Mouse (Mus musculus): ENCODE measurements around the gene Large1. TPM values are rescaled to one million over a fixed set of nuclear protein-coding genes. Genes with fewer than 3 reads are reported as not detected.

Gene Large1
- total and polyA plus RNA-seq, 3 experiments: not detected

GRCm38 (mm10) chr8:73302947-73303346 lies 50.4 kb downstream of the Large1 start:
- H3K4me1 ChIP-seq (ENCODE audit: control insufficient read depth in 1 of 2, insufficient read depth in 2 of 2): no peaks in the 10 kb centered on the region
- in situ Hi-C loops (cut with MboI; ENCODE audit: low pct_ligation_motif_present, low pct_unique_long_range_greater_than_20kb, low sequenced_read_pairs): no loop called here
- H3K27me3 ChIP-seq (replicated peaks): no peaks in the 10 kb centered on the region
- H3K4me2 ChIP-seq (ENCODE audit: insufficient read depth, low read depth, poor library complexity, severe bottlenecking): no peak overlapping the region
- H3K36me3 ChIP-seq (replicated peaks in 1 of 2; ENCODE audit: control insufficient read depth in 1 of 2, insufficient read depth in 1 of 2, low read length in 1 of 2): no peaks in the 10 kb centered on the region
- dilution Hi-C loops (cut with MboI; ENCODE audit: extremely low pct_ligation_motif_present, extremely low pct_unique_long_range_greater_than_20kb, low sequenced_read_pairs): no loop called here
- no peak overlapping the region for H3K27ac ChIP-seq (ENCODE audit: insufficient read depth, low read depth)
- TF ChIP-seq JUN (IDR thresholded peaks at IDR 0.05; ENCODE audit: insufficient read depth, low read depth, low read length) (no peak), MAX (IDR thresholded peaks at IDR 0.05; ENCODE audit: low read length) (no peak), CHD2 (IDR thresholded peaks at IDR 0.05; ENCODE audit: low read length) (no peak), ZMIZ1 (IDR thresholded peaks at IDR 0.05; ENCODE audit: low read depth, low read length) (no peak), TCF12 (IDR thresholded peaks at IDR 0.05; ENCODE audit: low read depth, low read length) (no peak), CHD1 (IDR thresholded peaks at IDR 0.05; ENCODE audit: low read depth, low read length) (no peak), NRF1 (IDR thresholded peaks at IDR 0.05; ENCODE audit: low read depth, low read length) (no peak), EP300 (IDR thresholded peaks at IDR 0.05; ENCODE audit: low read length) (no peak), POLR2AphosphoS2 (IDR thresholded peaks at IDR 0.05; ENCODE audit: low read depth, low read length) (no peak), ZNF384 (IDR thresholded peaks at IDR 0.05; ENCODE audit: low read depth, low read length) (no peak)
- DNase-seq (ENCODE audit: extremely low read depth): no peak
- H3K4me3 ChIP-seq (replicated peaks in 1 of 3; ENCODE audit: low read depth in 2 of 3, low read length in 2 of 3, poor library complexity in 1 of 3): no peak overlapping the region
- H3K9me3 ChIP-seq (replicated peaks; ENCODE audit: low read length): peaks cover 72% of the 10 kb centered on the region
- H3K9ac ChIP-seq (ENCODE audit: insufficient read depth, low read depth): no peak overlapping the region
- H3K79me2 ChIP-seq (replicated peaks; ENCODE audit: control insufficient read depth, extremely low read depth, insufficient read depth, poor library complexity, severe bottlenecking): no peaks in the 10 kb centered on the region

GRCm38 (mm10) chr8:73295531-73295930 lies 57.8 kb downstream of the Large1 start:
- Histone ChIP-seq H3K79me2 (replicated peaks; ENCODE audit: control insufficient read depth, extremely low read depth, insufficient read depth, poor library complexity, severe bottlenecking) (no peaks in the 10 kb centered on the region), H3K9ac (ENCODE audit: insufficient read depth, low read depth) (no peak overlapping the region), H3K9me3 (replicated peaks; ENCODE audit: low read length) (peaks cover 78% of the 10 kb centered on the region), H3K4me3 (replicated peaks in 1 of 3; ENCODE audit: low read depth in 2 of 3, low read length in 2 of 3, poor library complexity in 1 of 3) (no peak overlapping the region), H3K36me3 (replicated peaks in 1 of 2; ENCODE audit: control insufficient read depth in 1 of 2, insufficient read depth in 1 of 2, low read length in 1 of 2) (no peaks in the 10 kb centered on the region), H3K4me1 (ENCODE audit: control insufficient read depth in 1 of 2, insufficient read depth in 2 of 2) (no peaks in the 10 kb centered on the region), H3K27me3 (replicated peaks) (no peaks in the 10 kb centered on the region), H3K4me2 (ENCODE audit: insufficient read depth, low read depth, poor library complexity, severe bottlenecking) (no peak overlapping the region), H3K27ac (ENCODE audit: insufficient read depth, low read depth) (no peak overlapping the region)
- DNase-seq (ENCODE audit: extremely low read depth): no peak
- no peak for TF ChIP-seq BHLHE40 (IDR thresholded peaks at IDR 0.05; ENCODE audit: low read depth, low read length)
- no peak for TF ChIP-seq MAFK (IDR thresholded peaks at IDR 0.05; ENCODE audit: insufficient replicate concordance, low read length)
- TF ChIP-seq ZNF384 (IDR thresholded peaks at IDR 0.05; ENCODE audit: low read depth, low read length): no peak
- TF ChIP-seq MEF2A (IDR thresholded peaks at IDR 0.05; ENCODE audit: borderline replicate concordance, low read depth, low read length): no peak
- TF ChIP-seq POLR2A (IDR thresholded peaks at IDR 0.05; ENCODE audit: low read depth, low read length): no peak
- no peak for TF ChIP-seq USF2 (conservative IDR thresholded peaks at IDR 0.05; ENCODE audit: low read depth, low read length)
- no peak for TF ChIP-seq NELFE (IDR thresholded peaks at IDR 0.05; ENCODE audit: low read depth, low read length)
- TF ChIP-seq JUND (conservative IDR thresholded peaks at IDR 0.05; ENCODE audit: low read depth, low read length): no peak
- TF ChIP-seq MXI1 (IDR thresholded peaks at IDR 0.05; ENCODE audit: low read depth, low read length): no peak
- no peak for TF ChIP-seq GABPA (IDR thresholded peaks at IDR 0.05; ENCODE audit: insufficient replicate concordance, low read depth, low read length)
- no peak for TF ChIP-seq JUN (IDR thresholded peaks at IDR 0.05; ENCODE audit: insufficient read depth, low read depth, low read length)
- TF ChIP-seq E2F4 (IDR thresholded peaks at IDR 0.05; ENCODE audit: insufficient replicate concordance, low read depth, low read length): no peak
- TF ChIP-seq CTCF (conservative IDR thresholded peaks at IDR 0.05 in 1 of 2, IDR thresholded peaks at IDR 0.05 in 1 of 2; ENCODE audit: low read depth in 2 of 2, low read length in 2 of 2): no peak
- TF ChIP-seq IRF4 (IDR thresholded peaks at IDR 0.05; ENCODE audit: low read depth, low read length): no peak
- no peak for TF ChIP-seq ZC3H11A (IDR thresholded peaks at IDR 0.05; ENCODE audit: low read depth, low read length)
- dilution Hi-C loops (cut with MboI; ENCODE audit: extremely low pct_ligation_motif_present, extremely low pct_unique_long_range_greater_than_20kb, low sequenced_read_pairs): no loop called here
- in situ Hi-C loops (cut with MboI; ENCODE audit: low pct_ligation_motif_present, low pct_unique_long_range_greater_than_20kb, low sequenced_read_pairs): no loop called here

Measured in CH12.LX (cell line).